Mouse (Mus musculus) small intestine, adult 2 months (tissue): ENCODE data around the gene Adam22.

ENCODE experiments used
- CTCF ChIP-seq: fragments of 200-500 bp; IDR thresholded peaks from 2 replicates; pipeline ENCODE4 v1.5.1; 2012; ENCODE audit warnings: low read depth, mild to moderate bottlenecking, control low read depth, inconsistent platforms, low read length, moderate library complexity, mixed read lengths; ENCODE audit not compliant: insufficient replicate concordance, insufficient read length; ENCODE audit errors: extremely low read depth
- POLR2A ChIP-seq: fragments of 200-500 bp; IDR thresholded peaks from 2 replicates; pipeline ENCODE4 v1.6.1; 2012; ENCODE audit warnings: low read depth, mild to moderate bottlenecking, control low read depth, inconsistent platforms, low read length, moderate library complexity

DNA sequence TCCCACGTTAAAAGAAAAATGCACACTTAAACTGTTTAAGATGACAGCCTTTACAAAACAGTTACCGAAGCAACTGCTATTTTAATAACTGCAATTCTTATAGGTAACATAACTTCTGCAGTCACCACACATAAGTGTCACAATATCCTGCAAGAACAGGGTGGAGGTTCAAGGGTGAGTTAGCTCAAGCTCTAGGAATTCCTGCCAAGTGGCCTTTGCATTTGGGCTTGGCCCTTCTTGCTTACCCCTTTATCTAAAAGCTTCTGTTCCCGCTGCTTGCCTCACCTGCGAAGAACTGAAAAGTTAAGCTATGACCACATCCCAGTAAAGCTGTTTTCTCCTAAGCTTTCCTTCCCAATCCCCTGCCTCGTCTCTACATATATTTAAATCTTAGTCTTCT lies 235.4 kb downstream of the Adam22 start:
- TF ChIP-seq CTCF = no peak
- TF ChIP-seq POLR2A = no peak
